Mouse (Mus musculus) telencephalon, adult 2 months (tissue): ENCODE data around the gene Zcrb1.

ENCODE experiments used
- DNase-seq: peaks from one replicate; pipeline ENCODE4 v3.0.0-alpha.2; 2011; ENCODE audit warnings: low read depth, low spot score

The Zcrb1 gene

GRCm38 (mm10) chr15:93371838-93372237 is 26.3 kb downstream of the Zcrb1 start:
- DNase-seq = no peak

- no peak for DNase-seq
These were observed 29.6 kb downstream of the Zcrb1 start for GRCm38 (mm10) chr15:93368558-93368957.

- DNase-seq = no peak
These were observed 32.6 kb downstream of the Zcrb1 start for GRCm38 (mm10) chr15:93365561-93365960.

- DNase-seq = no peak
These were observed 39.6 kb downstream of the Zcrb1 start for GRCm38 (mm10) chr15:93358346-93359095.

GRCm38 (mm10) chr15:93340630-93341379 is 57.3 kb downstream of the Zcrb1 start:
- no peak for DNase-seq

GRCm38 (mm10) chr15:93336925-93337761 is 61.0 kb downstream of the Zcrb1 start, which contains the start of gene Yaf2:
Gene Yaf2 (minus strand): TSS chr15:93336935.
- peak; percentile 71 for DNase-seq

- DNase-seq = no peak
These were observed 61.5 kb downstream of the Zcrb1 start for GRCm38 (mm10) chr15:93336658-93336924.
